Mouse (Mus musculus): ENCODE results near the gene Ackr1.

- TF ChIP-seq CTCF (IDR thresholded peaks at IDR 0.05; ENCODE audit: extremely low read depth, insufficient read depth, low read length) (no peak), POLR2A (IDR thresholded peaks at IDR 0.05; ENCODE audit: extremely low read depth, insufficient read depth, low read length) (no peak)
These were observed 26.2 kb upstream of the Ackr1 start for GRCm38 (mm10) chr1:173359590-173360290.

Data from cortical plate, adult 2 months (tissue).